Mouse (Mus musculus) midbrain, embryonic 13.5 days (tissue): ENCODE data around the gene Irs4. TPM values are rescaled to one million over a fixed set of nuclear protein-coding genes. Genes with fewer than 3 reads are reported as not detected.

ENCODE experiments used
- ATAC-seq: fragments of 200-750 bp; cut with Nextera tagmentation; 2 replicates; pipeline ENCODE4 v1.8.0; 2017; ENCODE audit warnings: mild to moderate bottlenecking, moderate TSS enrichment, moderate library complexity
- H3K27ac ChIP-seq: fragments of 300-500 bp; sonication (generic); 2 replicates; pipeline ENCODE4 v1.5.1; 2015; ENCODE audit warnings: inconsistent platforms, mild to moderate bottlenecking, moderate library complexity
- H3K27me3 ChIP-seq: fragments of 300-500 bp; sonication (generic); 2 replicates; pipeline ENCODE4 v1.6.1; 2015; ENCODE audit warnings: mild to moderate bottlenecking, inconsistent platforms
- H3K36me3 ChIP-seq: fragments of 300-500 bp; sonication (generic); 2 replicates; pipeline ENCODE4 v1.6.1; 2015; ENCODE audit warnings: mild to moderate bottlenecking, inconsistent platforms
- H3K4me1 ChIP-seq: fragments of 300-500 bp; sonication (generic); replicated peaks from 2 replicates; pipeline ENCODE4 v1.6.1; 2015; ENCODE audit warnings: inconsistent platforms
- H3K4me2 ChIP-seq: fragments of 300-500 bp; sonication (generic); replicated peaks from 2 replicates; pipeline ENCODE4 v1.6.1; 2015; ENCODE audit warnings: moderate library complexity, mild to moderate bottlenecking, inconsistent platforms
- H3K4me3 ChIP-seq: fragments of 300-500 bp; sonication (generic); replicated peaks from 2 replicates; pipeline ENCODE4 v1.5.1; 2015; ENCODE audit warnings: mild to moderate bottlenecking, inconsistent platforms
- H3K9ac ChIP-seq: fragments of 300-500 bp; sonication (generic); replicated peaks from 2 replicates; pipeline ENCODE4 v1.6.1; 2015; ENCODE audit warnings: mild to moderate bottlenecking, inconsistent platforms
- H3K9me3 ChIP-seq: fragments of 300-500 bp; sonication (generic); 2 replicates; pipeline ENCODE4 v1.6.1; 2016; ENCODE audit warnings: mild to moderate bottlenecking, inconsistent platforms
- WGBS: fragments of 180-500 bp; shearing (Covaris S2); methylation state at CpG from one replicate; pipeline ENCODE4 v1.1.7; 2015; 5-methylcytosine and 5-hydroxymethylcytosine counted together
- polyA plus RNA-seq: library from polyadenylated mRNA; unstranded; fragments of >200 nt; fragmentation: Nextera tagmentation; extraction: Ambion mirVana; gene quantifications from 2 replicates; pipeline ENCODE4 v1.2.1, GENCODE M21; 2015

Gene Irs4
- polyA plus RNA-seq = 1.4 and 2.0 TPM in 2 replicates

- Histone ChIP-seq H3K36me3 (no peaks in the 10 kb centered on the region), H3K9ac (peak within 1 kb of the TSS; percentile 44; the same call in 1 of the 2 replicates), H3K27me3 (peaks cover 77% of the 10 kb centered on the region), H3K9me3 (no peaks in the 10 kb centered on the region), H3K4me1 (peaks cover 20% of the 10 kb centered on the region), H3K27ac (no peak within 1 kb of the TSS), H3K4me3 (peak within 1 kb of the TSS; percentile 48), H3K4me2 (peak within 1 kb of the TSS; percentile 63)
- WGBS = 32% methylated on average over 48 of the region's 51 CpGs
- ATAC-seq = peak; percentile 86
Measured at GRCm38 (mm10) chrX:141724937-141725918, at the start of gene Irs4. Gene Irs4 (minus strand): TSS chrX:141725263.

GRCm38 (mm10) chrX:141750360-141750759 is 25.3 kb upstream of the Irs4 start:
- no peaks in the 10 kb centered on the region for H3K9me3 ChIP-seq
- 64% methylated on average over 2 of the region's 2 CpGs for WGBS
- peaks cover 2% of the 10 kb centered on the region; the same call in 1 of the 2 replicates for H3K27me3 ChIP-seq
- H3K9ac ChIP-seq = no peak overlapping the region
- no peaks in the 10 kb centered on the region for H3K36me3 ChIP-seq
- no peak for ATAC-seq
- no peak overlapping the region for H3K27ac ChIP-seq
- no peaks in the 10 kb centered on the region for H3K4me1 ChIP-seq
- no peak overlapping the region for H3K4me2 ChIP-seq
- no peak overlapping the region for H3K4me3 ChIP-seq

GRCm38 (mm10) chrX:141729570-141729969 is 4.5 kb upstream of the Irs4 start:
- no peak overlapping the region for H3K4me2 ChIP-seq
- no peaks in the 10 kb centered on the region for H3K9me3 ChIP-seq
- H3K36me3 ChIP-seq = no peaks in the 10 kb centered on the region
- ATAC-seq = no peak
- no peak overlapping the region for H3K9ac ChIP-seq
- no peak overlapping the region for H3K27ac ChIP-seq
- 55% methylated on average over 5 of the region's 5 CpGs for WGBS
- H3K4me1 ChIP-seq = no peaks in the 10 kb centered on the region
- peaks cover 37% of the 10 kb centered on the region for H3K27me3 ChIP-seq
- no peak overlapping the region for H3K4me3 ChIP-seq

GRCm38 (mm10) chrX:141724391-141724891 is 622 bp downstream of the Irs4 start:
- 29% methylated on average over 51 of the region's 52 CpGs for WGBS
- H3K4me2 ChIP-seq = peak overlapping the region; percentile 63
- peaks cover 20% of the 10 kb centered on the region for H3K4me1 ChIP-seq
- no peaks in the 10 kb centered on the region for H3K36me3 ChIP-seq
- peaks cover 79% of the 10 kb centered on the region for H3K27me3 ChIP-seq
- peak overlapping the region; percentile 44; the same call in 1 of the 2 replicates for H3K9ac ChIP-seq
- ATAC-seq = peak; percentile 18
- H3K9me3 ChIP-seq = no peaks in the 10 kb centered on the region
- H3K4me3 ChIP-seq = peak overlapping the region; percentile 48
- H3K27ac ChIP-seq = no peak overlapping the region

- H3K27me3 ChIP-seq = peaks cover 79% of the 10 kb centered on the region
- 28% methylated on average over 16 of the region's 16 CpGs for WGBS
- H3K4me1 ChIP-seq = peaks cover 20% of the 10 kb centered on the region
- H3K4me3 ChIP-seq = peak overlapping the region; percentile 48
- no peaks in the 10 kb centered on the region for H3K36me3 ChIP-seq
- H3K27ac ChIP-seq = no peak overlapping the region
- ATAC-seq = 0 out of 2 replicates have a peak, but pooled peaks have one; percentile 10
- no peaks in the 10 kb centered on the region for H3K9me3 ChIP-seq
- peak overlapping the region; percentile 63 for H3K4me2 ChIP-seq
- 0 out of 2 replicates have a peak overlapping the region, but pooled peaks have one; percentile 44 for H3K9ac ChIP-seq
Measured at GRCm38 (mm10) chrX:141723936-141724335, 1.1 kb downstream of the Irs4 start.

- H3K9me3 ChIP-seq = no peaks in the 10 kb centered on the region
- H3K4me3 ChIP-seq = peak overlapping the region; percentile 41
- H3K4me2 ChIP-seq = peak overlapping the region; percentile 63
- H3K27ac ChIP-seq = no peak overlapping the region
- no peaks in the 10 kb centered on the region for H3K36me3 ChIP-seq
- H3K9ac ChIP-seq = no peak overlapping the region
- H3K4me1 ChIP-seq = peaks cover 20% of the 10 kb centered on the region
- WGBS = 23% methylated on average over 32 of the region's 33 CpGs
- no peak for ATAC-seq
- peaks cover 70% of the 10 kb centered on the region for H3K27me3 ChIP-seq
Measured at GRCm38 (mm10) chrX:141721725-141722124, 3.3 kb downstream of the Irs4 start.

Other genes with a start within 250 kb of the Irs4 start
- gene Col4a5, start 249.9 kb downstream of the Irs4 start, polyA plus RNA-seq = 7.7 and 8.4 TPM in 2 replicates
- gene Gm15294, start 150.0 kb upstream of the Irs4 start, polyA plus RNA-seq = not detected in 2 replicates